Mouse (Mus musculus) myocyte (in vitro differentiated cells): ENCODE measurements around the gene Kcnmb3.

Experiments
- CEBPB ChIP-seq: IDR thresholded peaks from 2 replicates; pipeline ENCODE4 v1.6.1; 2011; ENCODE audit warnings: mild to moderate bottlenecking, moderate library complexity; ENCODE audit not compliant: poor library complexity, insufficient read depth, severe bottlenecking
- MAX ChIP-seq: IDR thresholded peaks from one replicate; pipeline ENCODE4 v1.6.1; 2011; ENCODE audit warnings: low read depth, mild to moderate bottlenecking, control low read depth
- POLR2A ChIP-seq: IDR thresholded peaks from one replicate; pipeline ENCODE4 v1.6.1; 2011; ENCODE audit warnings: low read depth, mild to moderate bottlenecking, control low read depth, moderate library complexity; ENCODE audit not compliant: insufficient read length
- POLR2AphosphoS2 ChIP-seq: IDR thresholded peaks from one replicate; pipeline ENCODE4 v1.6.1; 2011; ENCODE audit warnings: low read depth, control low read depth; ENCODE audit not compliant: insufficient read length
- REST ChIP-seq: IDR thresholded peaks from one replicate; pipeline ENCODE4 v1.6.1; 2011; ENCODE audit warnings: mild to moderate bottlenecking, control low read depth, moderate library complexity; ENCODE audit not compliant: insufficient read depth, insufficient read length
- TCF12 ChIP-seq: IDR thresholded peaks from one replicate; pipeline ENCODE4 v1.6.1; 2011; ENCODE audit warnings: mild to moderate bottlenecking, control low read depth; ENCODE audit not compliant: poor library complexity, insufficient read depth, severe bottlenecking
- TCF3 ChIP-seq: IDR thresholded peaks from one replicate; pipeline ENCODE4 v1.6.1; 2011; ENCODE audit warnings: low read depth, control low read depth; ENCODE audit not compliant: insufficient read length
- USF1 ChIP-seq: IDR thresholded peaks from one replicate; pipeline ENCODE4 v1.6.1; 2011; ENCODE audit warnings: low read depth, mild to moderate bottlenecking, control low read depth, moderate library complexity

DNA sequence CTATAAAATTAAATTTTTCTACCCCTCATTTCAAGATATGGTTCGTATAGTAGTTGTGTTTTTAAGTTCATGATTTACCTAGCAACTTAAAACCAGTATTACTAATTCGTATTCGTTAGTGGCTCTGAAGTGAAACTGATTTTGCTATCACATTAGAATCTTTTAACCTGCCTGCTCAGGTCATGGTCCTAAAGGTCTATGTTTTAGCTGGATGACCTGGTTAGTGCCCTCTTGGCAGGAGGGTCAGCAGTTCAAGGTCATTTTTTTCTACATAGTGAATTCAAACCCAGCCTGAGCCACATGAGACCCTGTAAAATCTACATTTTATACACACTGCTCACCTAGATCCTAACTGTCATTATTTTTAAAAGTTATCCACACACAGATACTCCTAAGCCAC, 63.7 kb downstream of the Kcnmb3 start:
- no peak for TF ChIP-seq POLR2A
- no peak for TF ChIP-seq REST
- no peak for TF ChIP-seq TCF3
- no peak for TF ChIP-seq USF1
- TF ChIP-seq MAX = no peak
- TF ChIP-seq POLR2AphosphoS2 = no peak
- no peak for TF ChIP-seq TCF12
- TF ChIP-seq CEBPB = no peak
